Mouse (Mus musculus): ENCODE data around the gene Gm49337.
"Not testable (repeated sequence)": the region's sequence is repeated elsewhere in the genome, so short reads cannot be mapped to it uniquely, and the experiment has no call there.

The Gm49337 gene

GRCm38 (mm10) chr4:116208891-116209290 is 35.7 kb downstream of the Gm49337 start:
- DNase-seq (ENCODE audit: low spot score in 2 of 2) = no peak

DNA sequence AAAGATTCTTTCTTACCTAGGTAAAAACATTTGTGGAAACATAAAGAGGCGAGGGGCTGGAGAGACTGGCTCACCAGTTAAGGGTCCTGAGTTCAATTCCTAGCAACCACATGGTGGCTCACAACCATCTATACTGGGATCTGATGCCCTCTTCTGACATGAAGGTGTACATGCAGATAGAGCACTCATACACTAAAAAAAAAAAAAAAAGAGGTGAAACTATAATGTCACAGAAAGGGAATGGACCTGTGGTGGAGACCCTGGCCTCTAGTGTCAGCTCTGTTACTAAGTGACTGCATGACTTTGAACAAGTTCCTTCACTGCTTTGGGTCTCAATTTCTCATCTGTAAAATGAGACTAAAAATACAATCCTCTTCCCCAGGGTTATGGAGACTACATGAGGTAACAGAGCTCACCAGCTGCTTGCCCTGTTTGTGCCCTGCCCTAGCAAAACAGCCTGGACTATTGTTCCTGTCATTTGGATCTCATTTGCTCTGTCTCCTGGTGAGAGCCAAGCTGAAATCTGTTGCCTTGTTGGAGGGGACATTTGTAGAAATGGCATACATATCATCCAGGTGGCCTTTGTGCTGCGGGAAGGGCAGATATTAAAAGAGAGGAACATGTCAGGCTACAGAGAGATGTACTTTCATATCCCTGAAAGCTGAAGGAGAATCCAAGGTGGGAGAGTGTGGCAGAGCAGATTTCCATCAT is 42.9 kb downstream of the Gm49337 start:
- DNase-seq (ENCODE audit: low spot score in 2 of 2) = no peak

GRCm38 (mm10) chr4:116217046-116217445 is 43.9 kb downstream of the Gm49337 start:
- no peak for DNase-seq (ENCODE audit: low spot score in 2 of 2)

GRCm38 (mm10) chr4:116217661-116218060 is 44.5 kb downstream of the Gm49337 start:
- not testable (repeated sequence) for DNase-seq (ENCODE audit: low spot score in 2 of 2)

- no peak for DNase-seq (ENCODE audit: low spot score in 2 of 2)
Measured at GRCm38 (mm10) chr4:116219056-116219455, 45.9 kb downstream of the Gm49337 start.

DNA sequence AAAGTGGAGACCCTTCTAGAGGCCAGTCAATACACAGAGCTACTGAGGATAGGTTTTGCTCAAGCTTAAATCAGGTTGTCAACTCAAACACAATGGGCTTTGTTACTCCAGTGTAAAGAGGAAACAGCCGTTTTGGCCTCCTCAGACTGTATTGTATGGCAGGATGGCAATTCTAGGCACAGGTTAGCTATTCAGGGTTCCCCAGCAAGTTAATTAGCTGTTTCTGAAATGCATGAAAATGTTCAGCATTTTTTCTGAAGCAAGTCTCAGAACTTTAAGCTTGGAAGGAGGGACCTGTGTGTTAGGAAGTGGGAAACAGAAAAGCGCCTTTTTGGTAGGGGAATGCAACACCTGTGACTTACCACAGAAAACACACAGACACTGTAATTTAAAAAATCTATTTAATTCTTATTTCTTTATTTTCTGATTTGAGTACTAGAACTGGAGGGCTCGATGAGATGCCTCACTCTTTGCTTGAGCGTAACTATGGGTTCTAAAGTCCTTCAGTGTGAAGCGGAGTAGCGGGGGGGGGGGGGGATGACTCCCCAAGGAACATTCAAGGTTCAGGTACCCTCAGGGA is 47.0 kb downstream of the Gm49337 start:
- DNase-seq (ENCODE audit: low spot score in 2 of 2) = no peak

GRCm38 (mm10) chr4:116220780-116221139 is 47.6 kb downstream of the Gm49337 start:
- no peak for DNase-seq (ENCODE audit: low spot score in 2 of 2)

DNA sequence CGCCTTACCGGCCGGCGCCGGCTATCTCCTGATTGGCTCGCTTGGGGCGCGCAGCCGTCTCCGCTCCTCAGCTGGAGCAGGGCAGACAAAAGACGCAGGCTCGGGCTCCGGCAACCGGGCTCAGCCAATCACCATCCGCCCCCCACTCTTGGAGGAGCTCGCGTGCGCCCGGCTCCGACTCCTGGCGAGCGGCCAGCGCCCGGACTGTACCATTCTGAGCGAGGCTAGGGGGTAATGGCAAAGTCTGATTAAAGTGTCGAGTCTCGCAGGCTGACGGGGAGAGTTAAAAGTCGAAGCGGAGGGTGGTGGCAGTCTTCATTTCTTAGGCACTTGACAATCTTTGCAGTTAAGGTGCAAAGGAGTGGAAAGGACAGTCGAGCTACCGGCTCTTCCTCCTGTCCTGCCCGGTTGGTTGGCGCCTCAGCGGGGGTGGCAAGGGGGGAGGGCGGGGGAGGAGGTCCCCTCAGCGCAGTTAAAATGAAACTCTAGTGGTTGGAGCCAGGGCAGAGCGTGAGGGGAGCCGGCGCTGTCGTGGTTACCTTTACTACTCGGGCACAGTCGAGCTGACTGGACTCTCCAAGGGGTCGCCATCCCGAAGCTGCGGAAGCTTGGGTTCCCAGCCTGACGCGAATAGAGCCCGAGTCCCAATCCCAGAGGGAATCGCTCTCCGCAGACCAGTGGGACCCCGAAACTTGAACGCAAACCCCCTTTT is 48.1 kb downstream of the Gm49337 start, which contains the start of gene Pik3r3:
Gene Pik3r3 (plus strand): TSS at position 479 of the 712 bp plus-strand sequence.
- DNase-seq (ENCODE audit: low spot score in 2 of 2) = peak; percentile 98 to 99

DNA sequence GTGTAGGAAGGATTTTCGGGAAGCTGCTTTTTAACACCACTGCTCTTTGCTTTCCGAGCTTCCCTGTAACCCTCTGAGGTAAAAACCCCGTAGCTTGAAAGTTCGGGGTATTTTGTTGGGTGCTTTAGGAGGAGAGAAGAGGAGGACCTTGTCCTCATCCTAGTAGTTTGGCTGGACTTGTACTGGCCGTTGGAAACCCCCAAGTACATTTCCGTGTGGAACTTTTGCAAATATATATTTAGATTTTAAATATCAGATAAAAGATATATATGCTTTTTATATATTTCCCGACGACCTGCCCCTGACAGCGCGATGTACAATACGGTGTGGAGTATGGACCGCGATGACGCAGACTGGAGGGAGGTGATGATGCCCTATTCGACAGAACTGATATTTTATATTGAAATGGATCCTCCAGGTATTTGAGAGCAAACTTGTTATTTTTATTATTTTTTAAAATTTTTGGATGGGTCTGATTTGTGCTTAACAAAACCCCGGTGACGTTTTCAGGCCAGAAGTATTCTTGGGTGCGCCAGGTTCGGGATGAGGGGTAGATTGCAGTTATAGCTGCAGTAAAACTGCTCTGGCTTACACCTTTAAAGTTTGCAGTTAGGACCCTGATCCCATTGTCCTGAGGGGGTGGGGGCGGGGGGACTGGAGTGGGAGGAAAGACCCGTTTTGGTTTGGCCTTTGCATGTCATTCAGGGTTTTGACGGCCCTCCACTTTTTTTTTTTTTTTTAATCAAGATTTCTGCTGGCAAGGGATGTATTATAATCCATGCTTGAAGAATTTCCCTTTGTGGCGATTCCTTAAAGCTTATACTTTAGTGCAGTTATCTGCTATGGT is 49.0 kb downstream of the Gm49337 start:
- peak in 1 of 2 experiments; percentile 12 for DNase-seq (ENCODE audit: low spot score in 2 of 2)

DNA sequence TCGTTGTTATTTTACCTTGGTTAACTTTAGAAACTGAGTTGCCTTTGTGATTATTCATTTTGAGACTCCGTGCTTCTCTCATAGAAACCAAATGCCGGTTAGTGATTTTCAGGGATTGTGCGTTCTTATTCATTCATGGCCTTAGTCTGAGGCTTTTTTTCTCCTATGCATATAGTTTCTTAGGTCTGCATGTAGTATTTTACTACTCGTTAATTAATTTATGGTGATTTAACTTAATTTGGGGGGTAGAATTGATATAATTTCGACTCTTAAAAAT is 49.6 kb downstream of the Gm49337 start:
- DNase-seq (ENCODE audit: low spot score in 2 of 2) = no peak

- no peak for DNase-seq (ENCODE audit: low spot score in 2 of 2)
Measured at GRCm38 (mm10) chr4:116243377-116243776, 70.2 kb downstream of the Gm49337 start.

- no peak for DNase-seq (ENCODE audit: low spot score in 2 of 2)
Measured at GRCm38 (mm10) chr4:116244240-116244639, 71.1 kb downstream of the Gm49337 start.

GRCm38 (mm10) chr4:116245926-116246325 is 72.7 kb downstream of the Gm49337 start:
- DNase-seq (ENCODE audit: low spot score in 2 of 2) = peak; percentile 22 to 41

DNA sequence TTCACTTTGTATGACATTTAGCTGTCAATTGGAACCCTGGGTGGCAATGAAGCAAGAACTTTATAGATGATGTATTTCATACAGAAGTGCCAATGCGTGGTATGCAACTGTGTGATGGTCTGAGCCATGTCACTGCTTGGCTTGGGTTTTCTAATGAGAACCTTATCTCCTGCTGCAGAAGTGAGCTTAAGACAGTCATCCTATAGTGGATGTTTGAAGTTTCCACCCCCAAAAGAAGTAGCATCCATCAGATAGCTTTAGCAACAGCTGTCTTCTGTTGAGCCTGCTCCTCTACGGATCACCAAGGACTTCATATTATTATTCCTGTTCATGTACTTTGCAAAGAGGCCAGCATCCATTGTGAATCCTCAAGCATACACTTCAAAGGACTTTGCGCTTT is 76.8 kb downstream of the Gm49337 start:
- no peak for DNase-seq (ENCODE audit: low spot score in 2 of 2)

GRCm38 (mm10) chr4:116268220-116268619 is 95.0 kb downstream of the Gm49337 start:
- no peak for DNase-seq (ENCODE audit: low spot score in 2 of 2)

DNA sequence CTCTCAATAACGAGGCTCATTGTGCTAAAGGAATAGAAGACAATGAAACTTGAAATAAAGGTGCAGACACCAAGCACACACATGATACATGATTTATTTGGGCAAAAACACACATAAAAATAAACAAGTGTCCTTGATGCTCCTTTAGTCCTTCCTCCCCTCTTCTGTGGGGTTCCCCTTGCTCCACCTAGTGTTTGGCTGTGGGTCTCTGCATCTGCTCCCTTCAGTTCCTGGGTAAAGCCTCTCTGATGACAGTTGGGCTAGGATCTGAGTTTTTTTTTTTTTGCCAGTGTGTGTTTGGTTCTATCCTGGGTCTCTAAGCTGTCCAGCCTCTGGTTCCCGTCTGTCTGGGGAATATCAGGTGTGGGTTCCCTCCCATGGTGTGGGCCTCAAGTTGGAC is 109.0 kb downstream of the Gm49337 start:
- no peak for DNase-seq (ENCODE audit: low spot score in 2 of 2)

DNA sequence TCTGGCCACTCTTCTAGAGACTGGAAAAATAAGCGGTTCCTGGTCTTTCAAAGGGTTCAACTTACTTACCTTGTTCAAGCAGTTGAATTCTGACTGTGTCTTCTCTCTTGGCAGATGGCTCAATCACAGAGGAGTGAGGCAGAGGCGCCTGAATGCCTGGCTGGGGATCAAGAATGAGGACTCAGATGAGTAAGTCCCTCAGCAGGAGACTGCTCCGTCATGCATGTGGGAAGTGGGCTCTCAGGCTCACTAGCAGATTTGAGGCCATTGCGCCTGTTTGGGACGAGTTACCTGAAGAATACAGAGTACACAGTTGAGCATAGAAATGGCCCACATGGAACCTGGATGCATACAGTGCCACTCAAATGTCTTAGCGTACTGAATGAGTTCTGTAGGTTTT is 118.4 kb downstream of the Gm49337 start:
- no peak for DNase-seq (ENCODE audit: low spot score in 2 of 2)

DNA sequence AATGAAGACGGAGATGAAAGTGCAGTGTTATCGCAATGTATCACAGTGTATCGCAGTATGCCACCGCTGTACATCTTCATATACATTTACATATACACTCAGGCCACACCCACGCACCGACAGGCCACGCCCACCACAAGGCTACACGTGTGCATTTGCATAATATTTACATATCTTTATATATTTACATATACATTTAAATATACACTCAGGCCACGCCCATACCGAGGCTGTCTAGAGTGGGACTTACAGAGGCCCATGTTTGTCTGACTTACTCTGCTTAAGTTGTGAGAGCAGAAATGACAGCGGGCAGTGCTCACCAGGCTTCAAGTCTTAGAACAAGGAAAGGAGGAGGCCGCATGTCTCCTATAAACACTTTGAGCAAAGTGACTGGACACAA is 120.1 kb downstream of the Gm49337 start:
- DNase-seq (ENCODE audit: low spot score in 2 of 2) = no peak

GRCm38 (mm10) chr4:116300878-116301355 is 127.7 kb downstream of the Gm49337 start:
- no peak for DNase-seq (ENCODE audit: low spot score in 2 of 2)

DNA sequence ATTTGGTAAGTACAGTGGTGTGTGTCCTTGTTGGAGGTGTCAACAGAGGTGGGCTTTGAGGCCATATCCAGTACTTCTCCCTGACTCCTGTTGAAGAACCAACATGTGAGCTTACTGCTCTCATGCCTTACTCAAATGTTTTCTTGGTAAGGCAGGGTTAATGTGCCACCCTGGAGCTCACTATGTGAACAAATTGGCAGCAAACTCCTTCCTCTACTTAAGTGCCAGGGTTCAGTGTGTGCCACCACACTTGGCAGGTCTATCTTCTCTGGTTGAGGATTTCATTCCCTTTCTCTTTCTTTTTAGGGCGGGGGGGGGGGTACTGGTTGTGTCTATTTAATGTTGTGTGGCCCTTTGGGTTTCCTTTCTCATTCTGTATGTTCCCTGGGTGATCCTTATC is 131.4 kb downstream of the Gm49337 start:
- no peak for DNase-seq (ENCODE audit: low spot score in 2 of 2)

GRCm38 (mm10) chr4:116317575-116317974 is 144.4 kb downstream of the Gm49337 start:
- DNase-seq (ENCODE audit: low spot score in 2 of 2) = no peak

- DNase-seq (ENCODE audit: low spot score in 2 of 2) = no peak
Measured at GRCm38 (mm10) chr4:116322127-116322526, 148.9 kb downstream of the Gm49337 start.
